Mouse (Mus musculus) heart, embryonic 11.5 days (tissue): ENCODE data around the gene Ttc7b. TPM values are rescaled to one million over a fixed set of nuclear protein-coding genes. Genes with fewer than 3 reads are reported as not detected.

ENCODE experiments used
- ATAC-seq: fragments of 200-750 bp; cut with Nextera tagmentation; replicated peaks from 2 replicates; pipeline ENCODE4 v1.8.0; 2017; ENCODE audit warnings: moderate library complexity; ENCODE audit not compliant: insufficient number of reproducible peaks, low FRiP score, low TSS enrichment
- H3K27ac ChIP-seq: fragments of 300-500 bp; sonication (generic); 2 replicates; pipeline ENCODE4 v1.5.1; 2014; ENCODE audit warnings: mild to moderate bottlenecking, low read depth, low read length
- H3K27me3 ChIP-seq: fragments of 300-500 bp; sonication (generic); 2 replicates; pipeline ENCODE4 v1.6.1; 2014; ENCODE audit warnings: mild to moderate bottlenecking, low read length, mixed read lengths; ENCODE audit not compliant: control insufficient read depth, insufficient read depth
- H3K36me3 ChIP-seq: fragments of 300-500 bp; sonication (generic); 2 replicates; pipeline ENCODE4 v1.6.1; 2014; ENCODE audit warnings: mild to moderate bottlenecking, low read length, moderate library complexity, mixed read lengths; ENCODE audit not compliant: control insufficient read depth, insufficient read depth
- H3K4me1 ChIP-seq: fragments of 300-500 bp; sonication (generic); 2 replicates; pipeline ENCODE4 v1.6.1; 2014; ENCODE audit warnings: low read length; ENCODE audit not compliant: control insufficient read depth, insufficient read depth
- H3K4me2 ChIP-seq: fragments of 300-500 bp; sonication (generic); 2 replicates; pipeline ENCODE4 v1.6.1; 2014; ENCODE audit warnings: mild to moderate bottlenecking, moderate library complexity
- H3K4me3 ChIP-seq: fragments of 300-500 bp; sonication (generic); 2 replicates; pipeline ENCODE4 v1.5.1; 2014; ENCODE audit warnings: low read depth, low read length
- H3K9ac ChIP-seq: fragments of 300-500 bp; sonication (generic); 2 replicates; pipeline ENCODE4 v1.6.1; 2014; ENCODE audit warnings: mild to moderate bottlenecking, low read depth, low read length, moderate library complexity
- H3K9me3 ChIP-seq: fragments of 300-500 bp; sonication (generic); replicated peaks from 2 replicates; pipeline ENCODE4 v1.6.1; 2016; ENCODE audit warnings: low read length; ENCODE audit not compliant: control insufficient read depth
- WGBS: fragments of 180-500 bp; shearing (Covaris S2); extraction: QIAGEN DNeasy Blood & Tissue Kit; methylation state at CpG from one replicate; pipeline ENCODE4 v1.1.7; 2014; ENCODE audit not compliant: insufficient replicate concordance; 5-methylcytosine and 5-hydroxymethylcytosine counted together
- polyA plus RNA-seq: library from polyadenylated mRNA; unstranded; fragments of >200 nt; fragmentation: Nextera tagmentation; extraction: Ambion mirVana; gene quantifications from 2 replicates; pipeline ENCODE4 v1.2.1, GENCODE M21; 2014

Gene Ttc7b
- polyA plus RNA-seq, 1 experiment from 2014 or later: 11.4 TPM

DNA sequence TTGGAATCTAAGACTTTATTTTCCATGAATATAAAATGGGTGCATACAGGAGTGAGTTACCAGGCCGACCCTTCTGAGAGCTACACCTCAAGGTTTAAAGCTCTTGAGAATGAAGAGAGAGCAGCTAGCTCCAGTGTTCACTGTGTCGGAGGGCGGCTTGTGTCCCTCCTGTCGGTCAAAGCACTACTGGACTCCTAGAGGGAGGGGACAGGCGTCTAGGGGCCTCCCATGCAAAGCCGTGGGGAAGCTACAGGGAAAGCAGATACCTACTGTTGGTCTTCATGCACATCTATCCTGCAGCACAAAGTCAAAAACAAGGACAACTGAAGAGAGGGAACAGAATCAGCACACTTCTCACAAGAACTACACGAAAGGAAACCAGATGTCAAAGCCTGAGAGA is 74.9 kb downstream of the Ttc7b start:
- no peaks in the 10 kb centered on the region for H3K27me3 ChIP-seq
- H3K9ac ChIP-seq: no peak overlapping the region
- no peak overlapping the region for H3K4me2 ChIP-seq
- 82% methylated on average over 7 of the region's 7 CpGs for WGBS
- no peak overlapping the region for H3K4me3 ChIP-seq
- no peak overlapping the region for H3K27ac ChIP-seq
- H3K4me1 ChIP-seq: peaks cover 6% of the 10 kb centered on the region
- no peaks in the 10 kb centered on the region for H3K36me3 ChIP-seq
- no peaks in the 10 kb centered on the region for H3K9me3 ChIP-seq
- ATAC-seq: no peak

DNA sequence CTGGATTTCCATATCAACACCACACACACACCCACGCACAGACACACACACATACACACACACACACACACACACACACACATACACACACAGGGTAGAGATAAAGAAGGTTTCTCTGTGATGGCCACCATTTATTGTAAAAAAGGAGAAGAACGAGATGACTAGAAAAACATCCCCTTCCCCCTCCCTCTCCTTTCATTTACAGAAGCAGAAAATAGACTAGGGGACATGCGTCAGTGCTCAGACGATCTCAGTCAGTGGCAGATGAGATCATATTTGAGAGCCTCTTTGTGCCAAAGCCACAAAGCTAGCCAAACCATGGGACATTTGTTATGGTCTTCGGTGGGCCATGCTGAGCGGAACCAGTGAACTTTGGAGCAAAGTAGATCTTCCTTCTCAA is 75.4 kb downstream of the Ttc7b start:
- Histone ChIP-seq H3K27me3 (no peaks in the 10 kb centered on the region), H3K4me3 (no peak overlapping the region), H3K27ac (no peak overlapping the region), H3K9ac (no peak overlapping the region), H3K36me3 (no peaks in the 10 kb centered on the region), H3K9me3 (no peaks in the 10 kb centered on the region), H3K4me2 (no peak overlapping the region), H3K4me1 (peaks cover 10% of the 10 kb centered on the region)
- ATAC-seq: no peak
- WGBS: 71% methylated on average over 6 of the region's 6 CpGs

DNA sequence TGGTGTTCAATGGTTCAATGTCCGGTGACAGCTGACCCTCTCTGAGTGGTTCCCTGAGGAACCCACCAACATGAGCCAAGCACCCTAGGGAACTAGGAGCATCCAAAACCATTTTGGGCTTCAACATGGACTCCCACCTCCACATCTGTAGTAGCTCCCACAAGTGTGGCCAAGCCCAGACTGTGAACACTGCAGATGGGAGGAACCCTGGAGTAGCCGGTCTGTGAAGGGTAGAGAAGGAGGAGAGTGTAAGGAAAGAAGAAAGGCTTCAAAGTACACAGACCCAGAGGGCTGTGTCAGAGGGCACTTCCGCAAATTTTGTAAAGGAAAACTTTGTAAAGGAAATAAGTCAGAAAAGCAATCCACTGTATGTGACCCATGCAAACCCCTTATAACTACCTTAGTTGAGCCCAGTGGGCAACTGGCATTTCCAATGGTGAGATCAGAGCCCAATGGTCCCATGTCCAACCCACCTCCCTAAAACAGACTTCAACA is 75.9 kb downstream of the Ttc7b start:
- Histone ChIP-seq H3K36me3 (no peaks in the 10 kb centered on the region), H3K9me3 (no peaks in the 10 kb centered on the region), H3K9ac (no peak overlapping the region), H3K4me2 (no peak overlapping the region), H3K4me1 (peaks cover 16% of the 10 kb centered on the region), H3K4me3 (no peak overlapping the region), H3K27ac (no peak overlapping the region), H3K27me3 (no peaks in the 10 kb centered on the region)
- no peak for ATAC-seq
- 83% methylated on average over 3 of the region's 3 CpGs for WGBS

DNA sequence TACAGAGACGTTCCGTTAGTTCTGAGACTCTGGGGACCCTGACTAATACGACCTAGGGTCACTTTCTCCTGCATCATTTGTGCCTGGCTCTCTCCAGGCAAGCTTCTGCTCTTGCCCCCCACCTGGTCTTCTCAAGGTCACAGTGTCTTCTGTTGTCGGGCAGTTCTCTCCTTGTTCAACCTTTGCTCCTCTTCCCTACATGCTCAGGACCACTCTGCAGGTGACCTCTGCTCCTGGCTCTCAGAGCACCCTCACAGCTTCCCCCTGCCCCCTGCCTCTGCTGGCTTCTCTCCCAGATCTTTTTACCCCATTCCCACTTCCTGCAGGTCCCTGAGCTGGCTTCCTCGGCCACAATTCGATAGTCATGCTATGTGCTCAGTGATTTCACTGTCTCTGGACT is 77.2 kb downstream of the Ttc7b start:
- H3K4me1 ChIP-seq: peaks cover 20% of the 10 kb centered on the region
- H3K27ac ChIP-seq: no peak overlapping the region

DNA sequence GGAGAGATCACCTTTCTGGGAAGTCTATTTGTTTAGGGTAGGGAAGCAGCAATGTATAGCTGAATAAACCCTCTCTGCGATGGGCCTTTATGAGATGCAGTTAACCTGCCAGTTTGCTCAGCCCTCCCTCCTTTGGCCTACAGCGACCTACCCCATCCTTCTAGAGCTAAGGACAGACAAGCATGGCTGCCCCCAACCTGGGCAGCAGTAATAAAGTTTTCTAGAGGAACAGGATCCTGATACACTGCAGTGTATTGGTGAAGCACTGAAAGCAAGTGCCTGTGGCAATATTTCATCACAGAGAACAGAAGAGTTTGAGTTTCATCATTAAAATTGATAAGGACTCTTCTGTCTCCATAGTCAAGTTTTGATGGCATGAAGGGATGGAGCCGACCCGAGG is 79.0 kb downstream of the Ttc7b start:
- no peak overlapping the region for H3K4me2 ChIP-seq
- peaks cover 20% of the 10 kb centered on the region for H3K4me1 ChIP-seq
- ATAC-seq: no peak
- no peaks in the 10 kb centered on the region for H3K27me3 ChIP-seq
- no peak overlapping the region for H3K4me3 ChIP-seq
- no peak overlapping the region for H3K27ac ChIP-seq
- H3K9me3 ChIP-seq: no peaks in the 10 kb centered on the region
- H3K9ac ChIP-seq: no peak overlapping the region
- H3K36me3 ChIP-seq: no peaks in the 10 kb centered on the region
- WGBS: 83% methylated on average over 4 of the region's 4 CpGs

More for the DNA sequence above, 77.2 kb downstream of the Ttc7b start:
- no peak overlapping the region for H3K4me3 ChIP-seq
- H3K9ac ChIP-seq: no peak overlapping the region
- WGBS: 76% methylated on average over 6 of the region's 6 CpGs
- no peaks in the 10 kb centered on the region for H3K36me3 ChIP-seq
- H3K4me2 ChIP-seq: no peak overlapping the region
- no peaks in the 10 kb centered on the region for H3K9me3 ChIP-seq
- ATAC-seq: no peak
- no peaks in the 10 kb centered on the region for H3K27me3 ChIP-seq

DNA sequence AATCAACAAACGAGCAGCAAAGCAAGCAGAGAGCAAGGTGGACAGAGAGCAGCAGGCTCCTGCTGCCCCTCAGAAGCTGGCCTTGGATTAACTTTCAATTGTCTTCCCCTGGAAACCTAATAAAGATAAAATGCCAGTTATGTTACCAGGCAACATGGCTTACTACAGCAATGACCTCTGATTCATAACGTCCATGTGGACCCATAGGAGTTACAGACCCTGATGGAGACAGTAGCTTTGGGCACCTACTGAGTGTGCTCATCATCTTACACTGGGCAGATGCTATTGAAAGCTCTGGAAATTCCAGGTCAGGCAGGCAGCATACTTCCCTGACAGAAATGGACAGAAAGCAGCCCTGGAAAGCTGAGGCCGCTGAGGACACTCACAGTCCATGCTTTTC is 80.7 kb downstream of the Ttc7b start:
- H3K27ac ChIP-seq: peak overlapping the region; percentile 13; the same call in 1 of the 2 replicates
- H3K9me3 ChIP-seq: no peaks in the 10 kb centered on the region
- 49% methylated on average over 3 of the region's 3 CpGs for WGBS
- no peaks in the 10 kb centered on the region for H3K36me3 ChIP-seq
- H3K4me3 ChIP-seq: no peak overlapping the region
- no peaks in the 10 kb centered on the region for H3K27me3 ChIP-seq
- no peak overlapping the region for H3K4me2 ChIP-seq
- H3K4me1 ChIP-seq: peaks cover 20% of the 10 kb centered on the region
- ATAC-seq: no peak
- H3K9ac ChIP-seq: no peak overlapping the region

DNA sequence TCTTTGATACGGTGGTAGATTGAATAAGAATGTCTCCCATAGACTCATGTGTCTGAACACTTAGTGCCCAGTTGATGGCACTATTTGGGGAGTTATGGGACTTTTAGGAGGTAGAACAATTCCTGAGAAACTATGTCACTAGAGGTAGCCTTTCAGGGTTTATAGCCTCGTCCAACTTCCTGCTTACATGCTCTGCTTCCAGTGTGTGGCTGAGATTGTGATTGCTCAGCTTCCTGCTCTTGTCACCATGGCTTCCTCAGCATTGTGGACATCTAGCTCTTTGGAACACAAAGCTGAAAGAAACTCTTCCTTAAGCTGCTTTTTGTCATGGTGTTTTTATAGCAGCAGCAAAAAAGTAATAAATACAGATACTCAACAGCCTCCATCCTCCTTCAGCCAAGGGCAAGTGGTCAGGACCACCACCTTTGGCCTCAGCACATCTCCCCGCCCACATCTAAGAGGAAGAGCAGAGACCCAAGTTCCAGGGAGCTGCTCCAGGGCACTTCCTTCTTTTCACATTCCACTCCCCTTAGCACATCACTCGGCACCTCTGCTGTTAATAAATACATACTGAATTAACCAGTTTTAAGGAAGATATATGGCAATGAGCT is 81.4 kb downstream of the Ttc7b start:
- ATAC-seq: no peak
- WGBS: 66% methylated on average over 4 of the region's 4 CpGs

DNA sequence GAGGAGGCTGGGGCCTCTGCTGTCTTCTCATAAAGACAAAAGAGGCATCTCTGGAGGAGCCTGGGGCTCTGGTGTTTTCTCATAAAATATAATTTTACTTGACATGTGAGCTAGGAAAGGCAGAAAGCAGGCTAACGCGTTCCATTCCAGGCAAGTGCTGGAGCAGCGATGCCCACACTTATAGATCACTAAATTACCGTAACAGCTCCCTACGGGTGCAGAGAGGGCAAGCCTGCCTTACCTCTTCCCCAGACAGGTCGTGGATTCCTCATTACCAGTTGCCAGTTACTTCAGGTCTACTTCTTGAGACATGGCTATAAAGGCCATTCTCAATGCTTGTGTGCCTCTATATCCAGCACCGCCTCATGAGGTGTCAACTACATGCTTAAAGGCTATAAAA is 82.1 kb downstream of the Ttc7b start:
- H3K27ac ChIP-seq: no peak overlapping the region
- H3K4me2 ChIP-seq: no peak overlapping the region
- WGBS: 90% methylated on average over 7 of the region's 7 CpGs
- peaks cover 20% of the 10 kb centered on the region for H3K4me1 ChIP-seq
- H3K36me3 ChIP-seq: no peaks in the 10 kb centered on the region
- no peak overlapping the region for H3K9ac ChIP-seq
- no peaks in the 10 kb centered on the region for H3K9me3 ChIP-seq
- H3K27me3 ChIP-seq: no peaks in the 10 kb centered on the region
- H3K4me3 ChIP-seq: no peak overlapping the region
- no peak for ATAC-seq

More for the DNA sequence above, 81.4 kb downstream of the Ttc7b start:
- Histone ChIP-seq H3K9ac (no peak overlapping the region), H3K4me2 (no peak overlapping the region), H3K4me1 (peaks cover 20% of the 10 kb centered on the region), H3K4me3 (no peak overlapping the region), H3K36me3 (no peaks in the 10 kb centered on the region), H3K27me3 (no peaks in the 10 kb centered on the region), H3K9me3 (no peaks in the 10 kb centered on the region), H3K27ac (peak overlapping the region; percentile 13; the same call in 1 of the 2 replicates)

DNA sequence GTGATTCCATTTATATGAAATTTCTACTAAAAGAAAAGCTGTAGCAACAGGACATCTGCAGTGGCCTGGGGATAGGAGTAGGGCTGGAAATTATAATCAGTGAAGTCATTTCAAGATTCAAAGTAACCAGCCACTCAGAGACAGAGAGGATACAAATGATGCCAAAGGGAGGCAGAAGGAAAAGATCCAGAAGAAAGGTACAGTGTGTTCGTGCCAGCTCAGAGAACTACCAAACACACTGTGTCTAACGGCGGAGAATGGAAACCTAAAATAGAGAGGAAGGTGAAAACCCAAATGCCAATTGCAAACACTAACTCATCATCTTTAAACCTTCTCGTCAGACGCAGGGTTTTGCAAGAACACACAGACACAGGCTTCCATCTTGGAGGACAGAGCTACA is 82.8 kb downstream of the Ttc7b start:
- Histone ChIP-seq H3K27ac (no peak overlapping the region), H3K4me2 (no peak overlapping the region), H3K4me1 (peaks cover 16% of the 10 kb centered on the region), H3K9ac (no peak overlapping the region), H3K27me3 (no peaks in the 10 kb centered on the region), H3K9me3 (no peaks in the 10 kb centered on the region), H3K36me3 (no peaks in the 10 kb centered on the region), H3K4me3 (no peak overlapping the region)
- no peak for ATAC-seq
- WGBS: 90% methylated on average over 5 of the region's 5 CpGs
